Mouse (Mus musculus) hindbrain, embryonic 14.5 days (tissue): ENCODE measurements at regions not wholly inside any gene's neighbourhood (a gene's known extent, or its start where the extent isn't known, plus 50 kb on each side); places are given as distances from the start of the nearest gene placed in this dataset.

Experiments
- ATAC-seq: fragments of 200-750 bp; cut with Nextera tagmentation; 2 replicates; pipeline ENCODE4 v1.8.0; 2017; ENCODE audit warnings: moderate number of reproducible peaks, mild to moderate bottlenecking, moderate TSS enrichment, moderate library complexity; ENCODE audit not compliant: low FRiP score
- DNase-seq: peaks from one replicate; pipeline ENCODE4 v3.0.0-alpha.2; 2015; ENCODE audit warnings: low spot score
- H3K27ac ChIP-seq: fragments of 300-500 bp; sonication (generic); 2 replicates; pipeline ENCODE4 v1.5.1; 2014; ENCODE audit warnings: mild to moderate bottlenecking, moderate library complexity
- H3K27me3 ChIP-seq: fragments of 300-500 bp; sonication (generic); 2 replicates; pipeline ENCODE4 v1.6.1; 2014; ENCODE audit warnings: mild to moderate bottlenecking, low read length, mixed read lengths; ENCODE audit not compliant: control insufficient read depth, insufficient read depth
- H3K36me3 ChIP-seq: fragments of 300-500 bp; sonication (generic); replicated peaks from 2 replicates; pipeline ENCODE4 v1.6.1; 2014; ENCODE audit not compliant: control insufficient read depth, insufficient read depth
- H3K4me1 ChIP-seq: fragments of 300-500 bp; sonication (generic); replicated peaks from 2 replicates; pipeline ENCODE4 v1.6.1; 2014; ENCODE audit warnings: antibody characterized with exemption, low read length, mixed read lengths; ENCODE audit not compliant: control insufficient read depth, insufficient read depth
- H3K4me2 ChIP-seq: fragments of 300-500 bp; sonication (generic); replicated peaks from 2 replicates; pipeline ENCODE4 v1.6.1; 2014; ENCODE audit warnings: mild to moderate bottlenecking, moderate library complexity
- H3K4me3 ChIP-seq: fragments of 300-500 bp; sonication (generic); replicated peaks from 2 replicates; pipeline ENCODE4 v1.5.1; 2014; ENCODE audit warnings: mild to moderate bottlenecking, low read length
- H3K9ac ChIP-seq: fragments of 300-500 bp; sonication (generic); 2 replicates; pipeline ENCODE4 v1.6.1; 2014
- H3K9me3 ChIP-seq: fragments of 300-500 bp; sonication (generic); 2 replicates; pipeline ENCODE4 v1.6.1; 2016; ENCODE audit warnings: low read length; ENCODE audit not compliant: control insufficient read depth
- WGBS: fragments of 180-500 bp; shearing (Covaris S2); extraction: QIAGEN DNeasy Blood & Tissue Kit; methylation state at CpG from one replicate; pipeline ENCODE4 v1.1.7; 2014; 5-methylcytosine and 5-hydroxymethylcytosine counted together

- H3K27me3 ChIP-seq, result no peaks in the 10 kb centered on the region
- H3K36me3 ChIP-seq, result no peaks in the 10 kb centered on the region
- H3K4me3 ChIP-seq, result no peak overlapping the region
- ATAC-seq (peak; percentile 59), DNase-seq (peak; percentile 67)
- 36% methylated on average over 8 of the region's 8 CpGs for WGBS
- H3K27ac ChIP-seq, result peak overlapping the region; percentile 70; the same call in 1 of the 2 replicates
- no peak overlapping the region; the same call in 1 of the 2 replicates for H3K9ac ChIP-seq
- H3K4me2 ChIP-seq, result peak overlapping the region; percentile 45
- H3K9me3 ChIP-seq, result no peaks in the 10 kb centered on the region
- H3K4me1 ChIP-seq, result peaks cover 10% of the 10 kb centered on the region
Measured at GRCm38 (mm10) chr11:19713091-19713490, 211.1 kb upstream of the Spred2 start.

GRCm38 (mm10) chr11:19713597-19713996 is 210.6 kb upstream of the Spred2 start:
- Histone ChIP-seq H3K4me2 (peak overlapping the region; percentile 45), H3K9ac (no peak overlapping the region; the same call in 1 of the 2 replicates), H3K36me3 (no peaks in the 10 kb centered on the region), H3K27ac (peak overlapping the region; percentile 70), H3K4me3 (peak overlapping the region; percentile 8; the same call in 1 of the 2 replicates), H3K4me1 (peaks cover 10% of the 10 kb centered on the region), H3K9me3 (no peaks in the 10 kb centered on the region), H3K27me3 (no peaks in the 10 kb centered on the region)
- DNase-seq (no peak), ATAC-seq (peak; percentile 31; the same call in 1 of the 2 replicates)
- WGBS, result 58% methylated on average over 20 of the region's 20 CpGs

GRCm38 (mm10) chr11:19714211-19714610 is 210.0 kb upstream of the Spred2 start:
- ATAC-seq (no peak), DNase-seq (peak; percentile 63)
- no peak overlapping the region for H3K4me3 ChIP-seq
- H3K36me3 ChIP-seq, result no peaks in the 10 kb centered on the region
- peaks cover 10% of the 10 kb centered on the region for H3K4me1 ChIP-seq
- no peaks in the 10 kb centered on the region for H3K27me3 ChIP-seq
- 43% methylated on average over 5 of the region's 5 CpGs for WGBS
- H3K4me2 ChIP-seq, result peak overlapping the region; percentile 45
- H3K9ac ChIP-seq, result no peak overlapping the region
- peak overlapping the region; percentile 70; the same call in 1 of the 2 replicates for H3K27ac ChIP-seq
- H3K9me3 ChIP-seq, result no peaks in the 10 kb centered on the region

GRCm38 (mm10) chr11:19714888-19715595 is 209.1 kb upstream of the Spred2 start:
- DNase-seq, result no peak
- Histone ChIP-seq H3K4me3 (no peak overlapping the region), H3K36me3 (no peaks in the 10 kb centered on the region), H3K9me3 (no peaks in the 10 kb centered on the region), H3K4me2 (no peak overlapping the region), H3K4me1 (peaks cover 10% of the 10 kb centered on the region), H3K9ac (no peak overlapping the region), H3K27ac (no peak overlapping the region), H3K27me3 (no peaks in the 10 kb centered on the region)
- ATAC-seq, result no peak
- WGBS, result 32% methylated on average over 8 of the region's 8 CpGs

GRCm38 (mm10) chr11:19718165-19718564 is 206.0 kb upstream of the Spred2 start:
- no peaks in the 10 kb centered on the region for H3K27me3 ChIP-seq
- H3K4me2 ChIP-seq, result no peak overlapping the region
- H3K9me3 ChIP-seq, result no peaks in the 10 kb centered on the region
- WGBS, result 94% methylated on average over 9 of the region's 9 CpGs
- no peak overlapping the region for H3K9ac ChIP-seq
- no peaks in the 10 kb centered on the region for H3K36me3 ChIP-seq
- ATAC-seq, result no peak
- no peak for DNase-seq
- peaks cover 8% of the 10 kb centered on the region for H3K4me1 ChIP-seq
- H3K4me3 ChIP-seq, result no peak overlapping the region
- H3K27ac ChIP-seq, result no peak overlapping the region

- Histone ChIP-seq H3K36me3 (no peaks in the 10 kb centered on the region), H3K9ac (no peak overlapping the region), H3K9me3 (no peaks in the 10 kb centered on the region), H3K27me3 (no peaks in the 10 kb centered on the region), H3K4me1 (no peaks in the 10 kb centered on the region), H3K4me2 (no peak overlapping the region), H3K4me3 (no peak overlapping the region), H3K27ac (no peak overlapping the region)
- WGBS, result 93% methylated on average over 8 of the region's 8 CpGs
- DNase-seq, result no peak
- ATAC-seq, result no peak
Measured at GRCm38 (mm10) chr11:19729031-19729430, 195.1 kb upstream of the Spred2 start.

GRCm38 (mm10) chr11:19730747-19731146 is 193.4 kb upstream of the Spred2 start:
- DNase-seq (no peak), ATAC-seq (no peak)
- Histone ChIP-seq H3K4me2 (no peak overlapping the region), H3K9me3 (no peaks in the 10 kb centered on the region), H3K36me3 (no peaks in the 10 kb centered on the region), H3K9ac (no peak overlapping the region), H3K4me3 (no peak overlapping the region), H3K27me3 (no peaks in the 10 kb centered on the region), H3K27ac (no peak overlapping the region), H3K4me1 (no peaks in the 10 kb centered on the region)
- 92% methylated on average over 5 of the region's 5 CpGs for WGBS

GRCm38 (mm10) chr11:19736076-19736475 is 188.1 kb upstream of the Spred2 start:
- Histone ChIP-seq H3K36me3 (no peaks in the 10 kb centered on the region), H3K4me3 (no peak overlapping the region), H3K27ac (no peak overlapping the region), H3K4me2 (no peak overlapping the region), H3K9ac (no peak overlapping the region), H3K9me3 (no peaks in the 10 kb centered on the region), H3K27me3 (no peaks in the 10 kb centered on the region), H3K4me1 (no peaks in the 10 kb centered on the region)
- ATAC-seq (no peak), DNase-seq (no peak)
- 92% methylated on average over 7 of the region's 7 CpGs for WGBS

- Histone ChIP-seq H3K4me3 (no peak overlapping the region), H3K36me3 (no peaks in the 10 kb centered on the region), H3K9ac (no peak overlapping the region), H3K4me2 (no peak overlapping the region), H3K4me1 (no peaks in the 10 kb centered on the region), H3K27me3 (no peaks in the 10 kb centered on the region), H3K27ac (no peak overlapping the region), H3K9me3 (no peaks in the 10 kb centered on the region)
- 64% methylated on average over 7 of the region's 7 CpGs for WGBS
- ATAC-seq (no peak), DNase-seq (no peak)
Measured at GRCm38 (mm10) chr11:19736926-19737325, 187.2 kb upstream of the Spred2 start.
